Comparison of ENCODE assay signal across 11 mouse cellular contexts in the genomic region with DNA sequence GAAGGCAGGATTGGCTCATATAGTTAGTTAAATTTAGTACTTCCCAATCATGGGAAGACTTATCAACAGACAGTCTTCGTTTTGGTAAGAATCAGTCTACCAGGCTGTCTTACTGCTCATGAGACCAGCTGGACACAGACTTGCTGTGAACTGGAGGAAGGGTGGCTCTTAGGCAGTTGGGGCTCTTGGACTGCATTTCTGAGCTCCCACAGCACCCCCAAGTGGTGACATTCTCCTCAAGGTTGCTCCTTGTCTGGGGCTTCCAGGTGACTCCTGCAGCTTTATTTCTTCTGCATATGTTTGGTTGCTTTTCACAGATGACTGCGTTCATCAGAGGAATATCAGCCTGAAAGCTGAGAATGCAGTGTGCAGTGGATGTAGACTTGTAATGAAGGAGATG.
DNase-seq lines count a peak whose midpoint lies in the region; ATAC-seq and TF ChIP-seq lines count a peak whose summit lies in the region.
"Had no signal": no experiment of that assay in that cellular context is flagged by ENCODE, and none has a peak within 500 bp of the region (broad histone marks: within the 10 kb centered on the region; RNA-seq: fewer than 3 reads in every experiment).

No protein-coding gene starts in this region.

- 5% methylated on average over 2 of the region's 2 CpGs for WGBS in cerebellum, adult 2 months
- WGBS in embryonic facial prominence, embryonic 11.5 days, result 30% methylated on average over 2 of the region's 2 CpGs

- ATAC-seq in embryonic facial prominence, embryonic 11.5 days (replicated peaks; ENCODE audit: insufficient number of reproducible peaks, low FRiP score, low TSS enrichment, low read depth), result no peak
- no peak for ATAC-seq in CD4-positive, CD25-positive, alpha-beta regulatory T cell, adult 4 months
- ATAC-seq: intestine, embryonic 15.5 days had no signal

- peak; percentile 15 for DNase-seq in lung, postnatal 36 days
- DNase-seq in lung, postnatal 14 days, result no peak
- peak; percentile 89 for DNase-seq in cerebellum, adult 2 months
- peak; percentile 19 for DNase-seq in embryonic facial prominence, embryonic 11.5 days (ENCODE audit: low spot score)
- peak; percentile 60 for DNase-seq in retina, postnatal 1 day
- DNase-seq in spleen, adult 12 weeks (ENCODE audit: low spot score), result no peak
- no peak for DNase-seq in urinary bladder, postnatal 4 days (ENCODE audit: low spot score in 2 of 2)

- H3K4me3 ChIP-seq in cerebellum, adult 2 months (replicated peaks; ENCODE audit: insufficient read depth, low read depth, low read length), result no peak overlapping the region
- no peak overlapping the region for H3K4me3 ChIP-seq in embryonic facial prominence, embryonic 11.5 days (ENCODE audit: low read depth, low read length)
- H3K4me3 ChIP-seq: intestine, embryonic 15.5 days; myocyte had no signal

- no peaks in the 10 kb centered on the region for H3K27me3 ChIP-seq in cerebellum, adult 2 months (ENCODE audit: control insufficient read depth, insufficient read depth, low read length)
- no peaks in the 10 kb centered on the region for H3K27me3 ChIP-seq in embryonic facial prominence, embryonic 11.5 days (ENCODE audit: control insufficient read depth, insufficient read depth, low read length)
- H3K27me3 ChIP-seq: intestine, embryonic 15.5 days had no signal

- H3K4me2 ChIP-seq in embryonic facial prominence, embryonic 11.5 days (ENCODE audit: low read depth, low read length), result no peak overlapping the region
- H3K4me2 ChIP-seq: intestine, embryonic 15.5 days had no signal

- no peaks in the 10 kb centered on the region for H3K9me3 ChIP-seq in embryonic facial prominence, embryonic 11.5 days (replicated peaks; ENCODE audit: control insufficient read depth, low read length)
- H3K9me3 ChIP-seq: intestine, embryonic 15.5 days had no signal

- no peak for TF ChIP-seq POLR2A in cerebellum, adult 2 months (IDR thresholded peaks at IDR 0.05; ENCODE audit: borderline replicate concordance, insufficient read depth, low read length)

- H3K36me3 ChIP-seq in embryonic facial prominence, embryonic 11.5 days (replicated peaks; ENCODE audit: control insufficient read depth, insufficient read depth, low read depth, low read length), result no peaks in the 10 kb centered on the region
- H3K36me3 ChIP-seq: intestine, embryonic 15.5 days had no signal

- H3K27ac ChIP-seq in cerebellum, adult 2 months (ENCODE audit: insufficient read depth, low read length), result no peak overlapping the region; the same call in 1 of the 2 replicates
- H3K27ac ChIP-seq in embryonic facial prominence, embryonic 11.5 days (replicated peaks; ENCODE audit: low read depth, low read length), result no peak overlapping the region
- H3K27ac ChIP-seq: intestine, embryonic 15.5 days; liver, embryonic 14.5 days had no signal

- TF ChIP-seq CTCF in cerebellum, adult 2 months (IDR thresholded peaks at IDR 0.05; ENCODE audit: borderline replicate concordance, insufficient read depth, low read depth, low read length), result peak; percentile 89

- peaks cover 6% of the 10 kb centered on the region; the same call in 1 of the 2 replicates for H3K4me1 ChIP-seq in cerebellum, adult 2 months (ENCODE audit: control insufficient read depth, insufficient read depth, low read length)
- H3K4me1 ChIP-seq in embryonic facial prominence, embryonic 11.5 days (ENCODE audit: control insufficient read depth, insufficient read depth, low read length), result no peaks in the 10 kb centered on the region
- H3K4me1 ChIP-seq: intestine, embryonic 15.5 days had no signal

- H3K9ac ChIP-seq in embryonic facial prominence, embryonic 11.5 days (replicated peaks; ENCODE audit: low read length), result no peak overlapping the region
- H3K9ac ChIP-seq: intestine, embryonic 15.5 days; liver, embryonic 14.5 days had no signal

Comparison
In these comparisons a context has a peak if more than half of its experiments do, and no peak if none do; other contexts are left out.
1. DNase-seq: peak in lung, postnatal 36 days (single experiment), cerebellum, adult 2 months (2 of 2), embryonic facial prominence, embryonic 11.5 days (single experiment) and retina, postnatal 1 day (single experiment); none in lung, postnatal 14 days (single experiment), spleen, adult 12 weeks (single experiment) and urinary bladder, postnatal 4 days (0 of 2).